Mouse (Mus musculus): ENCODE results near the gene Gm21776. TPM values are rescaled to one million over a fixed set of nuclear protein-coding genes. Genes with fewer than 3 reads are reported as not detected.
"Not testable (repeated sequence)": the region's sequence is repeated elsewhere in the genome, so short reads cannot be mapped to it uniquely, and the experiment has no call there.

Gm21776 gene
- not detected for total RNA-seq (2021)
- long read RNA-seq, result 0 reads

GRCm38 (mm10) chrY:76378362-76378761 lies at the start of gene Gm21776:
TSS of gene Gm21776 (plus strand) at chrY:76378662.
- not testable (repeated sequence) for DNase-seq (ENCODE audit: low spot score in 2 of 2)

Measured in layer of hippocampus, adult 18-20 months (tissue).